Mouse (Mus musculus) ovary, postnatal 14 days (tissue): ENCODE results near the gene Kifc1.
A peak's percentile ranks its signal among the peaks of the same experiment; 100 is the strongest.

Experiments used
- DNase-seq: peaks from one replicate; pipeline ENCODE4 v3.0.0; 2022; ENCODE audit warnings: low spot score

Kifc1 gene

DNA sequence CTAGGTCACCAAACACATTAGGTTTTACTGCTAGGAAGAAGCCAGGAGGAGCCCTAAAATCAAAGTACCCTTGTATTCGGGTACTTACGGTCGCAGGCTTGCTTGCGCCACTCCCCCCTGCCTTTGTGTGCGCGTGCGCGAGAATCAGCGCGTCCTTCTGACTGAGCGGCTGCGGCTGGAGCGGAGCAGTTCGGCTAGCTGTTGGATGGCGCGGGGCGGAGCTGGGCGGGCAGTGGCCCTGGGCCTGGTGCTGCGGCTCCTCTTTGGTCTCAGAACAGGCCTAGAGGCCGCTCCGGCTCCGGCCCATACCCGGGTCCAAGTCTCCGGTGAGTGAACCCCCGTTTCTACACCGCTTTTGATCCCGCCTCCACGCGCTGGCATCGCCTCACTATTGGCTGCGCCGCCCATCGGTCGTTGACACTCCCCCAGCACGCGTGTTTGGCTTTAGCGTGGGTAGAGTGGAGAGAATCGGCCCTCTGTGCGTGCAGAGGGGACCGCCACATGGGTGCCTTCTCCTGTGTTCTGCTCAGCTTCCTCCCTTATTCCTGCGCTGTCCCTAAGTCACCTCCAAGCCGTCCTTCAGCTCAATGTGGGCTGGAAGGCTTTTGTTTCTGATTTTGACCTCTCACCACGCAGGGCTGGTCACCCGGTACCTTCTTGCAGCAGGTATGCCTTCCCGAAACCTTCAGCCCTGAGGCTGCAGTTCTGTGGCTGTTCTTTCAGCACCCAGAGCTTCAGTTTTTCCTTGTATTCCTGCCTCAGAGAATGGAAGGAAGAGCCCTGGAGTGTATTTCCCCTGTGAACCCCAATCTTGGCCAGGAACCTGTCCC is 47.3 kb downstream of the Kifc1 start, which contains the start of gene Cd320:
TSS of gene Cd320 (plus strand) at position 126 of the 830 bp plus-strand sequence.
- peak; percentile 84 for DNase-seq

DNA sequence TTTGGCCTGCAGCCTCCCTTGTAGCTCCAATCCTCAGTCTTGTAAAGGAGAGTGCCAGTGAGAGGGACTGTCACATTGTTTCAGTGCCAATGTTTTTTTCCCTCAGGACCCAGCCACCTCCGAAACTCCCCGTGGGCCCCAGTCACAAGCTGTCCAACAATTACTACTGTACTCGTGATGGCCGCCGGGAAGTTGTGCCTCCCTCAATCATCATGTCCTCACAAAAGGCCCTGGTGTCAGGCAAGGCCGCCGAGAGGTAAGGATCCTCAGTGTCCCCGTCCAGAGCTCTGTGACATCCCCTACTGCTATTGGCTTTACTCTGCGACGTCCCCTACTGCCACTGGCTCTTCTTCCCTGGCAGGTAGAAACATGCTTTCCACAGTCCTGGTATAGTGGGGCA is 60.9 kb downstream of the Kifc1 start:
- DNase-seq = no peak

DNA sequence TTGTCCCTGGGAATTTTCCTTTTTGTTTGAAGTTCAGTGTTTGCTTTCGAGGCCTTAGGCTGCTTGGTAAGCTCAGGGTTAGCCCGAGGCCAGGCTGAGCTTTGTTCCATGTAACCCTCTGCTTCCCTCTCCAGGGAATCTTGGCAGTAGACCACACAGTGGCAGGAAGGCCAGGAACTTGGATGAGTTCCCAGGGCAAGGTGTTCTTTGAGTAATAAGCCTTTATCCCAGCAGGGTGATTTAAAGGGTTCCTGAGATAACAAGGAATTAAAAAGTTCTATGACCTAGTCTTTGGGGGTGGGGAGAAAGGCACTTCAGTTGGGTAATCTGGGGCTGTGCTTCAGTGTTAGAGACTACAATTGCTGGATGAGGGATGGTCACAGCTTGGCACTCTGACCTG is 61.6 kb downstream of the Kifc1 start:
- peak; percentile 63 for DNase-seq

DNA sequence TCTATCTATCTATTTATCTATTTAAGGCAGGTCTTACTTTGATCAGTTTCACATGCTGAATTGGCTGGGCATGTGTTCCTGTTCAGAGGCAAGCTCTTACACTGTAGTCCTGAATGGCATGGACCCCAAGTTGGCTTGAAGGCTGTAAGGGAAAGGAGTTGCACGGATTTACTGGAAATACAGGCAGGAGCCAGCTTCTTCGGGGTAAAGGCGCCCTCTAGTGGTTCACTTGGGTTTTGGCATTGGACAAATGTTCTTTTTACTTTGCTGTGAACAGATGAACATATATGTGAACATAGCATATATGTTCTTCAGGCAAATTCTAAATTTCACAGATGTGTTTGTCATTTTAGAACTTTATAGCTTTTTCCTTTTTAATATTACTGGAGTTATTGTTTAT is 63.6 kb downstream of the Kifc1 start:
- peak; percentile 64 for DNase-seq
